Mouse (Mus musculus): ENCODE measurements around the gene Dnase2b. TPM values are rescaled to one million over a fixed set of nuclear protein-coding genes. Genes with fewer than 3 reads are reported as not detected.

Dnase2b gene
- polyA plus RNA-seq, 1 experiment from 2014 or later: not detected

DNA sequence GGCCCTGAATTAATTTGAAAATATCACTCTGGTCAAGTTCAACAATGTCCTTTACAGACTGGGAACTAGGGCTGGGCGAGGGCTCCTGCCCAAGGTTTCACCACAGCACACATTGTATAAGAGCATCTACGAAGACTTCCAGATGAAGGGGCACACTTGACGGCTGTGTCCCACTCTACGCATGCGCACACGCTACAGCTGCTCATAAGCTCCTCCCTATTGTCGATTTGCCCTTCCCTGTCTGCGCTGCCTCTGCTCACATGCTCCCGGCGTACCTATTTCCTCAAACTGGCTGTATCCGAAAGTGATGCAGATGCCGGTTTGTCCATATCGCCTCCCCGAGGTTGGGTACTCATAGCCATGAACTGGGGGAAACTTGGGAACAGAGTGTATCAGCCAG lies 28.8 kb downstream of the Dnase2b start:
- no peaks in the 10 kb centered on the region for H3K36me3 ChIP-seq
- no peaks in the 10 kb centered on the region for H3K9me3 ChIP-seq
- WGBS: 96% methylated on average over 14 of the region's 14 CpGs
- no peak overlapping the region for H3K9ac ChIP-seq (replicated peaks)
- no peaks in the 10 kb centered on the region for H3K4me1 ChIP-seq
- ATAC-seq (ENCODE audit: low FRiP score, low read depth): no peak
- H3K27ac ChIP-seq (replicated peaks): no peak overlapping the region
- no peak overlapping the region for H3K4me2 ChIP-seq (replicated peaks)
- no peak overlapping the region for H3K4me3 ChIP-seq
- no peaks in the 10 kb centered on the region for H3K27me3 ChIP-seq

DNA sequence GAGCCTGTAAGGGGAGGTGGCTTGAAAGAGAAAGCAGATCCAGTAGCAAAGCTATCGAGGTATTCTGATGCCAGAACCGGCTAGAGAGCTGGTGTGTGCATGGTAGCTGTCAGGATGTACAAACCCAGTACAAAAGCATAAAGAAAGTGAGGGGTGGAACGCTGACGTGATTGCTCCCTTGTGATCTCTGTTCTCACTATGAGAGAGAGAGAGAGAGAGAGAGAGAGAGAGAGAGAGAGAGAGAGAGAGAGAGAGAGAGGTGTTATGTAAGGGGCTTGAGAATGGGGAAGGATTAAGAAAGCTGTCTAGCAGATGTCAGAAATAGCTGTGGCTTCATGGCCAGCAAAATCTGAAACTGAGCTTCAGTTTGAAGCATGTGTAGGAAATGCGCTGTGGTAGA lies 31.5 kb downstream of the Dnase2b start:
- WGBS: 75% methylated on average over 5 of the region's 5 CpGs
- no peaks in the 10 kb centered on the region for H3K9me3 ChIP-seq
- H3K36me3 ChIP-seq: no peaks in the 10 kb centered on the region
- H3K27ac ChIP-seq (replicated peaks): no peak overlapping the region
- H3K9ac ChIP-seq (replicated peaks): no peak overlapping the region
- ATAC-seq (ENCODE audit: low FRiP score, low read depth): no peak
- H3K4me2 ChIP-seq (replicated peaks): no peak overlapping the region
- no peaks in the 10 kb centered on the region for H3K27me3 ChIP-seq
- no peaks in the 10 kb centered on the region for H3K4me1 ChIP-seq
- H3K4me3 ChIP-seq: no peak overlapping the region

DNA sequence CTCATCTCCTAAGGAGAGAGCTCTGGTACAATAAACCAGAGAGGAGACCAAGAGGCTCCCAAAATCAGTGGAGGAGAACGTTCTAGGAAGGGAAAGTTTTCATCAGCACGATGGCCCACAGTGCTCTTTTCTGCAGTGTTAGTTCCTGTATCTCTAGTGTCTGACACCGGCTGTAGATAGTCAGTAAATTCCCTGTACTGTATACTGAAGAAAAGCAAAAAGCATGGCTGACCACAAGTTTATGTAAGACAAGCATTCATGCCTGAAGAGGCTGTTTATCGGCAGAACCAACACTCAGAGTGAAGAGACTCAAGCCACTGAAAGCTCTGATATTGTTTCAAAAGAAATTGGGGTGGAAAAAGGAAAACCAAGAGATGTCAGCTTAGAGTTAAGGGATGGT lies 31.9 kb downstream of the Dnase2b start:
- H3K27ac ChIP-seq (replicated peaks): no peak overlapping the region
- no peak overlapping the region for H3K4me2 ChIP-seq (replicated peaks)
- H3K36me3 ChIP-seq: no peaks in the 10 kb centered on the region
- no peaks in the 10 kb centered on the region for H3K9me3 ChIP-seq
- 87% methylated on average over 4 of the region's 4 CpGs for WGBS
- ATAC-seq (ENCODE audit: low FRiP score, low read depth): no peak
- H3K4me3 ChIP-seq: no peak overlapping the region
- H3K4me1 ChIP-seq: no peaks in the 10 kb centered on the region
- no peaks in the 10 kb centered on the region for H3K27me3 ChIP-seq
- no peak overlapping the region for H3K9ac ChIP-seq (replicated peaks)

DNA sequence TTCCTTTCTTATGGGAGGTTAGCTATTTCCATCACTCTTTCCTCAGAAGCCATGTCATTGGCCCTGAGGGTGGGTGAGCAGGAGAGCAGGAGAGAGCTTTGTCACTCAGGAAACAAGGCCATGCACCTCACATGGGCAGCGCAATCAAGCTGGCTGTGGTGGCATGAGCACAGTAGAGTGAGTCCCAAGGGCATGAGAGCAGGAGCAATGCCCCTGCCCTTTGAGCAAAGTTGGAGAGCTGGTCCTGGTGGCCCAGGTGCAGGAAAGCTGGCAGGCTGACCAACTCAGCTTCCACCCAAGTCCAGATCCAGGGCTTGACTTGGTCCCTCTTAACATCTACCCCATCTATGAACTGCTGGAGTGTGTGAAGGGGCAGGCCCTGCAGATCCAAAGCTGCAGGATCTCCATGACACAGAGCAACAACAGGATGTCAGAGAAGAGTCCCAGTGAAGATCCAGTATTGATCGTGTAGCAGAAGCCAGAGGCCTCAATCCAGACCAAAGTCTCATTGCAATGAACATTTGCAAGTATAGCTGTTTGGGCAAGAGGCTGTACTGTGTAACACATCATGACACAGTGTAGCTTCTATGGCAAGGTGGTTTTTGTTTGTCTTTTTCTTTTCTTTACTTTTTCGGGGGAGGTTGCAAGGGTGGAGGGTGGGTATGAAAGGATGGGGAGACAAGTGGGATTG lies 35.2 kb downstream of the Dnase2b start:
- WGBS: 94% methylated on average over 3 of the region's 3 CpGs
- no peak for ATAC-seq (ENCODE audit: low FRiP score, low read depth)

DNA sequence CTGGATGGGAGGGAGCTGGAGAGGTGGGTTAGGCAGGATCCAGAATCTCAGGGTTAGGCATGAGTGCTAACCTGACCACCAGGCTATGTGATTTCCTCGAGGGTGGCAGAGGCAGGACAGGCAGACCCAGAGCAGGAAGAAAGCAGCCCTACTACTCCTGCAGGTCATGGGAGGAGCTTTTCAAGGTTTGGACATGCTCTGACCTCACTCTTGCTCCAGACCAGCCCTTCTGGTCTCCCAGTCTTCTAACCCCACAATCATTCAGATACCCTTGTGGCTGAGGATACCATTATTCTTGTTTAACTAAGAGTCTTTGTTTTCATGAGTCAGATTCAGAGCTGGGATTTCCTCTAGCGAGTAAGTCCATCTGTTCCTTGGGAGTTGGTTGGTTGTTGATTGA lies 37.8 kb downstream of the Dnase2b start:
- no peak overlapping the region for H3K27ac ChIP-seq (replicated peaks)
- no peaks in the 10 kb centered on the region for H3K4me1 ChIP-seq
- 70% methylated on average over 2 of the region's 2 CpGs for WGBS
- no peak for ATAC-seq (ENCODE audit: low FRiP score, low read depth)
- H3K9me3 ChIP-seq: no peaks in the 10 kb centered on the region
- no peak overlapping the region for H3K4me3 ChIP-seq
- no peak overlapping the region for H3K9ac ChIP-seq (replicated peaks)
- H3K4me2 ChIP-seq (replicated peaks): no peak overlapping the region
- H3K36me3 ChIP-seq: no peaks in the 10 kb centered on the region
- no peaks in the 10 kb centered on the region for H3K27me3 ChIP-seq

More for the DNA sequence above, 35.2 kb downstream of the Dnase2b start:
- H3K4me3 ChIP-seq: no peak overlapping the region
- H3K4me2 ChIP-seq (replicated peaks): no peak overlapping the region
- no peaks in the 10 kb centered on the region for H3K27me3 ChIP-seq
- H3K9ac ChIP-seq (replicated peaks): no peak overlapping the region
- no peaks in the 10 kb centered on the region for H3K9me3 ChIP-seq
- H3K36me3 ChIP-seq: no peaks in the 10 kb centered on the region
- no peaks in the 10 kb centered on the region for H3K4me1 ChIP-seq
- no peak overlapping the region for H3K27ac ChIP-seq (replicated peaks)

DNA sequence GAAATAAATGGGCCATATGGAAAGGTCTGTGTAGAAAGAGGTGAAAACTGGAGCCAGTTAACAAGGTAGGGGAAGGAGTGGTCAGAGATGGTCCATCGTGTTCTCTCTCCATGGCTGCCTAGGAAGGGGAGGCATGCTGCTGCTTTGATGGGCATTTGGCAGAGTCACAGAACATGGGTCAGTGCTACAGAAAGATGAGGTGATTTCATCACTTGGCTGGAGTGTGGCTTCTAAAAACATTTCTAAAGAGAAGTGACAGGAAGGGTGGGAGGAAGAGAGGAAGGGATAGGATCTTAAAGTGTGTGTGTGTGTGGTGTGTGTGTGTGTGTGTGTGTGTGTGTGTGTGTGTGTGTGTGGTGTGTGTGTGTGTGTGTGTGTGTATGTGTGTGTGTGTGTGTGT lies 44.1 kb downstream of the Dnase2b start:
- Histone ChIP-seq H3K27ac (replicated peaks) (no peak overlapping the region), H3K4me3 (no peak overlapping the region), H3K27me3 (no peaks in the 10 kb centered on the region), H3K4me1 (no peaks in the 10 kb centered on the region), H3K9me3 (no peaks in the 10 kb centered on the region), H3K36me3 (no peaks in the 10 kb centered on the region), H3K9ac (replicated peaks) (no peak overlapping the region), H3K4me2 (replicated peaks) (no peak overlapping the region)
- ATAC-seq (ENCODE audit: low FRiP score, low read depth): no peak
- 71% methylated on average over 1 of the region's 1 CpGs for WGBS

DNA sequence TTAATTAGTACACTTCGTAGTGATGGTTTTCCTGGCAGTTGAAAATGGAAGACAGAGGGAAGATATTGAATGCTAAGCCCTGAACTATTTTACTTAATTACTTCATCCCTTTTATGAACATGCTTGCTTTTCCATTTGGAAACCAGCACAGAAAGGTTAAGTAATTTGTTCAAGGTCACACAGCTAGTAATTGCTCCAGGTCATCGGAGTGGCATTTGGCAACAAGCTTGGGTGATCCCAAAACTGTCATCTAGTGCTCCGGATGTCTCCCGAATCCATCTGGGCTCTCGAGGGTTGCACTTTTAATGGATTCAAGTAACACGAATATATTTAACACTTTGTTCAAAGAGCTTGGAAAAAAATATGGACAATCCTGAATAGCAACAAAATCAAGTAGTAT lies 44.5 kb downstream of the Dnase2b start:
- no peak for ATAC-seq (ENCODE audit: low FRiP score, low read depth)
- WGBS: 87% methylated on average over 6 of the region's 6 CpGs
- no peak overlapping the region for H3K9ac ChIP-seq (replicated peaks)
- H3K9me3 ChIP-seq: no peaks in the 10 kb centered on the region
- H3K27ac ChIP-seq (replicated peaks): no peak overlapping the region
- no peaks in the 10 kb centered on the region for H3K36me3 ChIP-seq
- no peak overlapping the region for H3K4me2 ChIP-seq (replicated peaks)
- no peaks in the 10 kb centered on the region for H3K27me3 ChIP-seq
- no peak overlapping the region for H3K4me3 ChIP-seq
- no peaks in the 10 kb centered on the region for H3K4me1 ChIP-seq

DNA sequence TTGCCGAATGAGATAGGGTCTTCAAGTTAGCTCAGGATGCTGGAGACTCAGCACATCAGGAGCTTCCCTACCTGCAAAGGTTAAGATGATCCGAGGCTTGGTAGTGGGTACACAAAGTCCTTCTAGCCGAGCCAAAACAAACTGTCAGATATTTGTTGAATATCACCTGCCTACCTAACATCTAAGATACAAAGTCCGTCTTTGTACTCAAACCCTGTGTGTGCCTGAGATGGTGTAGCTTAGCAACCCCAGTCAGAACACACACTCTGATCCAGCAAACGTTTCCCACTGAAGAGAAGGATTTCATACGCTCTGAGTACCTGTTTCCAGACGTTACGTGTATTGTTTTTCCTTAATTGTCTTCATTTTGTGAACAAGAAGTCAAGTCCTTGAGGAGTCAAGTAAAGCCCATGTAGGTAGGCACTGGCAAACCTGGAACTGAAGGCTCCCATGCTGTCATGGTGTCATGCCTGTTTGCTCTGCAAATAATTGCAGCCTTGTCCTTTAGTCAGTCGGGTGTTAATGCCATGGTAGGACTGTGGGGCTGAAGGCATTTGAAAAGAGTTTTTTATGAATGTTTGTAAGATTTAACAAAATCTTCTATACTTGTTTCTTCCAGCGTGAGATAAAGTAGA lies 45.1 kb downstream of the Dnase2b start, which contains the start of gene Uox:
TSS of gene Uox (plus strand) at position 279 of the 635 bp plus-strand sequence.
- H3K4me2 ChIP-seq (replicated peaks): no peak within 1 kb of the TSS
- ATAC-seq (ENCODE audit: low FRiP score, low read depth): no peak
- WGBS: 83% methylated on average over 10 of the region's 10 CpGs

DNA sequence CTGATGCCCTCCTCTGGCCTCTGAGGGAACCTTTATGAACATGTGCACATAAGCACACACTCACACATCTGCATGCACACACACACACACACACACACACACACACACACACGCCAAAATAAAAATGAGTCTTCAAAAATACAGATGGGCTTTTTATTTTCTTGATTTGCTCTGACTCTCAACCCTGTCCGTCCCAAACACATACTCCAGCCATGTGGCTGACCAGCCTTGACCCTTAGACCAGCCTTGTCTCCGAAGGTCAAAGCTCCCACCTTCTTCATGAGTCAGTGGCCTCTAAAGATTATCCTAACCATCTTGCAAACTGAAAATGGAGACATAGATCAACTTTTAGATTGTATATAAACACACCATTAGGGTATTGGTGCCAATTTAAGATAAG lies 45.8 kb downstream of the Dnase2b start:
- WGBS: 93% methylated on average over 3 of the region's 3 CpGs
- no peak for ATAC-seq (ENCODE audit: low FRiP score, low read depth)

More for the DNA sequence above, 45.1 kb downstream of the Dnase2b start, which contains the start of gene Uox:
- Histone ChIP-seq H3K36me3 (no peaks in the 10 kb centered on the region), H3K27ac (replicated peaks) (no peak within 1 kb of the TSS), H3K9ac (replicated peaks) (no peak within 1 kb of the TSS), H3K4me1 (no peaks in the 10 kb centered on the region), H3K9me3 (no peaks in the 10 kb centered on the region), H3K4me3 (no peak within 1 kb of the TSS), H3K27me3 (no peaks in the 10 kb centered on the region)

DNA sequence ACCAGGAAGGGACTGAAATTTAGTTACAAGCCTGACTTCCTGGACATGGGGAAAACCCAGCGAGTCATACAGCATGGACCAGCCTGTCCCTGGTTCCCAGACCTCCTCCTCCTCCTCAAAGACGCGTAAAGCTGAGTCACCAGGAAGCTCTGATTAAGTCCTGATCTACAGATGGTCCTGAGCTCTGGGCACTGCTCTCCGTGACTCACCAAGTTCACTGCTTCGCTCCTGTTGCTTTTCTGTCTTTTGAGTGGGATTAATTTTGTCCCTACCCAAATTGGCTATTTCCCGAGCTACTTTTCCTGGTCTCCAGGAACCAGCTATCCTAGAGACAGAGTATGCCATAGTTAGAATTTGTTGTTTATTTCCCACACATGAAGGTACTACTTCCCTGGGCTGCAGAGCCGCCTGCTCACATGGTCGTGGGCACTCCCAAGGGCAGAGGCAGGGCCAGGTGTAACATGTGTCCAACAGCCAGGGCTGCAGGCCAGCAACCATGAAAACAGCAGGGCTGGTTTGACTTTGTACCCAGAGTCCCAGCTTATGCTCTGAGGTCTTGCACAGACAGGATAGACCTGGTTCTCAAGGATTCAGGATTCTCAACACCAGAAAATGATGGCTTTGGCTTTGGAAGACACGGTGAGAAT lies 47.4 kb downstream of the Dnase2b start:
- H3K4me1 ChIP-seq: peaks cover 2% of the 10 kb centered on the region; the same call in 1 of the 2 replicates
- H3K36me3 ChIP-seq: no peaks in the 10 kb centered on the region
- no peaks in the 10 kb centered on the region for H3K27me3 ChIP-seq
- no peak overlapping the region for H3K9ac ChIP-seq (replicated peaks)
- no peaks in the 10 kb centered on the region for H3K9me3 ChIP-seq
- H3K4me2 ChIP-seq (replicated peaks): no peak overlapping the region
- 81% methylated on average over 9 of the region's 9 CpGs for WGBS
- H3K4me3 ChIP-seq: no peak overlapping the region
- ATAC-seq (ENCODE audit: low FRiP score, low read depth): no peak
- H3K27ac ChIP-seq (replicated peaks): no peak overlapping the region

More for the DNA sequence above, 45.8 kb downstream of the Dnase2b start:
- H3K27me3 ChIP-seq: no peaks in the 10 kb centered on the region
- H3K9ac ChIP-seq (replicated peaks): no peak overlapping the region
- no peak overlapping the region for H3K4me3 ChIP-seq
- no peaks in the 10 kb centered on the region for H3K9me3 ChIP-seq
- no peak overlapping the region for H3K27ac ChIP-seq (replicated peaks)
- no peak overlapping the region for H3K4me2 ChIP-seq (replicated peaks)
- no peaks in the 10 kb centered on the region for H3K36me3 ChIP-seq
- H3K4me1 ChIP-seq: peaks cover under 1% of the 10 kb centered on the region; the same call in 1 of the 2 replicates

DNA sequence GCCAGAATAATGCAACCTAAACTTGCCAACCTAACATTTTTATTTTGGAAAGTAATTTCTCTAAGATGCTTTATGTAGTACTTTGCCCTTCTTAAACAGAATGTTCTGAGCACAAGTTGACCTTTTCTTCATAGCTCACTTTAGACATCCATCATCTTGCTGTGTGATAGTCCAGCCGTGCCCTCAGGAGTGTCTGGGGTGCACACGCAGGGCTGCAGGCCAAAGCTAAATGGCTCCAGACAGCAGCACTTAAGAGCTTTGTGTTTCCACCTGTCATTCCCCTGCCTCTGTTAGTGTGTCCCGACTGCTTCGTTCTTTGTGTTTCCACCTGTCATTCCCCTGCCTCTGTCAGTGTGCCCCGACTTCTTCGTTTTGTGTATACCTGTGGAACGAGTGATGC lies 48.0 kb downstream of the Dnase2b start:
- no peak for ATAC-seq (ENCODE audit: low FRiP score, low read depth)
- Histone ChIP-seq H3K9ac (replicated peaks) (no peak overlapping the region), H3K27ac (replicated peaks) (no peak overlapping the region), H3K4me2 (replicated peaks) (no peak overlapping the region), H3K4me3 (no peak overlapping the region), H3K36me3 (no peaks in the 10 kb centered on the region), H3K27me3 (no peaks in the 10 kb centered on the region), H3K9me3 (no peaks in the 10 kb centered on the region), H3K4me1 (peaks cover 2% of the 10 kb centered on the region; the same call in 1 of the 2 replicates)
- 85% methylated on average over 7 of the region's 7 CpGs for WGBS

DNA sequence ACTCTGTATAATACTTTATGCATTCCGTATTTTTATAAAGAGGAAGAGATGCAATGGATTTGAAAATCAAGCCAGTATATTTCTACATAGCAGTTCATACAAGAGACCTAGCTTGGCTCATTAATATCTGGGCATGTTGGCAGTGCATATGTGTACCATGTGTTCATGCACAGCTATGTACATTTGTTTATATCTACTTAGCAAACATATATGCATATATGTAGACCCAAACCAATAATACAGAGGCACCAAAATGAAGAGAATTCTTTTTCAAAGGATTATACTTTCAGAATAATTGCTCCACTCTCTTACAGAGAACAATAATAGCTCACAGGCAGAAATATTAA lies 50.4 kb downstream of the Dnase2b start:
- WGBS: 95% methylated on average over 1 of the region's 1 CpGs
- ATAC-seq (ENCODE audit: low FRiP score, low read depth): no peak

More for the DNA sequence above, 50.4 kb downstream of the Dnase2b start:
- no peaks in the 10 kb centered on the region for H3K36me3 ChIP-seq
- H3K9me3 ChIP-seq: no peaks in the 10 kb centered on the region
- no peak overlapping the region for H3K4me3 ChIP-seq
- no peak overlapping the region for H3K4me2 ChIP-seq (replicated peaks)
- H3K4me1 ChIP-seq: peaks cover 2% of the 10 kb centered on the region; the same call in 1 of the 2 replicates
- H3K27me3 ChIP-seq: no peaks in the 10 kb centered on the region
- no peak overlapping the region for H3K9ac ChIP-seq (replicated peaks)
- H3K27ac ChIP-seq (replicated peaks): no peak overlapping the region
